ENCODE assay signal across 11 mouse cellular contexts in genomic region chr11:60396546-60396945, GRCm38 (mm10). TPM values are rescaled to one million over a fixed set of nuclear protein-coding genes. Genes with fewer than 3 reads are reported as not detected.
A peak's percentile ranks its signal among the peaks of the same experiment; 100 is the strongest.
DNase-seq lines count a peak whose midpoint lies in the region; ATAC-seq and TF ChIP-seq lines count a peak whose summit lies in the region.
"Had no signal": no experiment of that assay in that cellular context is flagged by ENCODE, and none has a peak within 500 bp of the region (broad histone marks: within the 10 kb centered on the region; RNA-seq: fewer than 3 reads in every experiment).

No protein-coding gene starts in this region.

- no peaks in the 10 kb centered on the region for H3K4me1 ChIP-seq in hindbrain, postnatal 0 days (ENCODE audit: insufficient read depth, low read length)
- peaks cover 13% of the 10 kb centered on the region for H3K4me1 ChIP-seq in hindbrain, embryonic 13.5 days (replicated peaks)
- H3K4me1 ChIP-seq in neural tube, embryonic 11.5 days (ENCODE audit: control insufficient read depth, insufficient read depth, low read length) = no peaks in the 10 kb centered on the region
- H3K4me1 ChIP-seq in neural tube, embryonic 15.5 days = no peaks in the 10 kb centered on the region
- H3K4me1 ChIP-seq in midbrain, embryonic 15.5 days = no peaks in the 10 kb centered on the region
- H3K4me1 ChIP-seq: embryonic facial prominence, embryonic 12.5 days; heart, embryonic 15.5 days had no signal

- 41% methylated on average over 6 of the region's 6 CpGs for WGBS in hindbrain, postnatal 0 days
- WGBS in hindbrain, embryonic 13.5 days = 60% methylated on average over 6 of the region's 6 CpGs
- WGBS in neural tube, embryonic 11.5 days = 83% methylated on average over 6 of the region's 6 CpGs
- WGBS in neural tube, embryonic 15.5 days = 57% methylated on average over 6 of the region's 6 CpGs
- 64% methylated on average over 6 of the region's 6 CpGs for WGBS in midbrain, embryonic 15.5 days

- no peak overlapping the region for H3K4me2 ChIP-seq in hindbrain, postnatal 0 days (ENCODE audit: low read depth, low read length)
- H3K4me2 ChIP-seq in hindbrain, embryonic 13.5 days = no peak overlapping the region
- no peak overlapping the region for H3K4me2 ChIP-seq in neural tube, embryonic 11.5 days (ENCODE audit: low read depth)
- no peak overlapping the region for H3K4me2 ChIP-seq in neural tube, embryonic 15.5 days
- no peak overlapping the region for H3K4me2 ChIP-seq in midbrain, embryonic 15.5 days
- H3K4me2 ChIP-seq: embryonic facial prominence, embryonic 12.5 days; heart, embryonic 15.5 days had no signal

- no peaks in the 10 kb centered on the region for H3K9me3 ChIP-seq in hindbrain, postnatal 0 days (ENCODE audit: low read length)
- no peaks in the 10 kb centered on the region for H3K9me3 ChIP-seq in hindbrain, embryonic 13.5 days
- no peaks in the 10 kb centered on the region for H3K9me3 ChIP-seq in neural tube, embryonic 11.5 days (ENCODE audit: control insufficient read depth, low read length)
- H3K9me3 ChIP-seq in neural tube, embryonic 15.5 days (replicated peaks) = no peaks in the 10 kb centered on the region
- no peaks in the 10 kb centered on the region for H3K9me3 ChIP-seq in midbrain, embryonic 15.5 days
- H3K9me3 ChIP-seq: embryonic facial prominence, embryonic 12.5 days; heart, embryonic 15.5 days had no signal

- peaks cover 10% of the 10 kb centered on the region; the same call in 1 of the 2 replicates for H3K36me3 ChIP-seq in hindbrain, postnatal 0 days (ENCODE audit: insufficient read depth, low read length)
- H3K36me3 ChIP-seq in hindbrain, embryonic 13.5 days = peaks cover 11% of the 10 kb centered on the region
- peaks cover 5% of the 10 kb centered on the region; the same call in 1 of the 2 replicates for H3K36me3 ChIP-seq in neural tube, embryonic 11.5 days (ENCODE audit: control insufficient read depth, insufficient read depth, low read length)
- peaks cover 16% of the 10 kb centered on the region for H3K36me3 ChIP-seq in neural tube, embryonic 15.5 days
- peaks cover 9% of the 10 kb centered on the region for H3K36me3 ChIP-seq in midbrain, embryonic 15.5 days (replicated peaks)

- no peak overlapping the region for H3K27ac ChIP-seq in hindbrain, postnatal 0 days
- no peak overlapping the region for H3K27ac ChIP-seq in hindbrain, embryonic 13.5 days
- no peak overlapping the region for H3K27ac ChIP-seq in neural tube, embryonic 11.5 days (ENCODE audit: low read depth, low read length)
- H3K27ac ChIP-seq in neural tube, embryonic 15.5 days (replicated peaks) = no peak overlapping the region
- no peak overlapping the region for H3K27ac ChIP-seq in midbrain, embryonic 15.5 days
- H3K27ac ChIP-seq: embryonic facial prominence, embryonic 12.5 days; heart, embryonic 15.5 days had no signal

- TF ChIP-seq CTCF in hindbrain, postnatal 0 days (IDR thresholded peaks at IDR 0.05; ENCODE audit: low read depth) = no peak

- H3K27me3 ChIP-seq in hindbrain, postnatal 0 days (ENCODE audit: insufficient read depth, low read length) = no peaks in the 10 kb centered on the region
- H3K27me3 ChIP-seq in hindbrain, embryonic 13.5 days = no peaks in the 10 kb centered on the region
- no peaks in the 10 kb centered on the region for H3K27me3 ChIP-seq in neural tube, embryonic 11.5 days (ENCODE audit: control insufficient read depth, insufficient read depth, low read length)
- no peaks in the 10 kb centered on the region for H3K27me3 ChIP-seq in neural tube, embryonic 15.5 days (replicated peaks)
- no peaks in the 10 kb centered on the region for H3K27me3 ChIP-seq in midbrain, embryonic 15.5 days (replicated peaks)
- H3K27me3 ChIP-seq: embryonic facial prominence, embryonic 12.5 days; heart, embryonic 15.5 days had no signal

- no peak overlapping the region for H3K4me3 ChIP-seq in hindbrain, postnatal 0 days (ENCODE audit: low read length)
- no peak overlapping the region for H3K4me3 ChIP-seq in hindbrain, embryonic 13.5 days
- no peak overlapping the region for H3K4me3 ChIP-seq in neural tube, embryonic 11.5 days (ENCODE audit: low read depth, low read length)
- no peak overlapping the region for H3K4me3 ChIP-seq in neural tube, embryonic 15.5 days (replicated peaks)
- H3K4me3 ChIP-seq in midbrain, embryonic 15.5 days = no peak overlapping the region
- H3K4me3 ChIP-seq: embryonic facial prominence, embryonic 12.5 days; heart, embryonic 15.5 days had no signal

- no peak overlapping the region for H3K9ac ChIP-seq in hindbrain, postnatal 0 days (replicated peaks; ENCODE audit: low read length)
- no peak overlapping the region for H3K9ac ChIP-seq in hindbrain, embryonic 13.5 days
- no peak overlapping the region for H3K9ac ChIP-seq in neural tube, embryonic 11.5 days (ENCODE audit: low read length)
- no peak overlapping the region for H3K9ac ChIP-seq in neural tube, embryonic 15.5 days (replicated peaks)
- no peak overlapping the region for H3K9ac ChIP-seq in midbrain, embryonic 15.5 days
- H3K9ac ChIP-seq: embryonic facial prominence, embryonic 12.5 days; heart, embryonic 15.5 days had no signal

- ATAC-seq in hindbrain, postnatal 0 days = no peak
- no peak for ATAC-seq in hindbrain, embryonic 13.5 days (ENCODE audit: low FRiP score)
- ATAC-seq in neural tube, embryonic 11.5 days (ENCODE audit: insufficient read depth, low FRiP score, low TSS enrichment) = no peak
- ATAC-seq in neural tube, embryonic 15.5 days (ENCODE audit: low FRiP score) = no peak
- no peak for ATAC-seq in midbrain, embryonic 15.5 days (replicated peaks)

- peak; percentile 30 for DNase-seq in cerebellum, adult 11-12 months
- no peak for DNase-seq in cerebellum, adult 11 months
- DNase-seq in hindbrain, postnatal 0 days (ENCODE audit: low spot score) = peak; percentile 57
- DNase-seq in neural tube, embryonic 11.5 days (ENCODE audit: low spot score) = peak; percentile 29
- DNase-seq in lung, postnatal 25 days (ENCODE audit: low spot score) = peak; percentile 8

RNA-seq across cellular contexts. Expression of gene Gid4, which starts 20.4 kb away (rescaled TPM):
- total RNA-seq in hindbrain, postnatal 0 days (2014; rRNA removed) = 29.8 and 31.1 TPM in 2 replicates
- 19.7 and 20.4 TPM in 2 replicates for polyA plus RNA-seq in hindbrain, postnatal 0 days (2015; fragmentation: Nextera tagmentation; extraction: Ambion mirVana)
- polyA plus RNA-seq in hindbrain, embryonic 13.5 days (2015; fragmentation: Nextera tagmentation; extraction: Ambion mirVana) = 20.7 and 21.7 TPM in 2 replicates
- polyA plus RNA-seq in neural tube, embryonic 11.5 days (2014; fragmentation: Nextera tagmentation; extraction: Ambion mirVana) = 27.8 and 29.9 TPM in 2 replicates
- polyA plus RNA-seq in neural tube, embryonic 15.5 days (2015; fragmentation: Nextera tagmentation; extraction: Ambion mirVana) = 22.5 and 24.2 TPM in 2 replicates
- polyA plus RNA-seq in midbrain, embryonic 15.5 days (2015; fragmentation: Nextera tagmentation; extraction: Ambion mirVana) = 23.6 and 25.9 TPM in 2 replicates

RNA-seq across cellular contexts. Expression of gene Atpaf2, which starts 21.7 kb away (rescaled TPM):
- 29.2 and 63.4 TPM in 2 replicates for total RNA-seq in hindbrain, postnatal 0 days (2014; rRNA removed)
- polyA plus RNA-seq in hindbrain, postnatal 0 days (2015; fragmentation: Nextera tagmentation; extraction: Ambion mirVana) = 45.8 and 48.4 TPM in 2 replicates
- 39.6 and 46.6 TPM in 2 replicates for polyA plus RNA-seq in hindbrain, embryonic 13.5 days (2015; fragmentation: Nextera tagmentation; extraction: Ambion mirVana)
- polyA plus RNA-seq in neural tube, embryonic 11.5 days (2014; fragmentation: Nextera tagmentation; extraction: Ambion mirVana) = 44.4 and 47.3 TPM in 2 replicates
- polyA plus RNA-seq in neural tube, embryonic 15.5 days (2015; fragmentation: Nextera tagmentation; extraction: Ambion mirVana) = 45.7 and 48.6 TPM in 2 replicates
- polyA plus RNA-seq in midbrain, embryonic 15.5 days (2015; fragmentation: Nextera tagmentation; extraction: Ambion mirVana) = 47.5 and 48.9 TPM in 2 replicates

RNA-seq across cellular contexts. Expression of gene Drc3, which starts 43.4 kb away (rescaled TPM):
- total RNA-seq in hindbrain, postnatal 0 days (2014; rRNA removed) = 8.4 and 12.4 TPM in 2 replicates
- polyA plus RNA-seq in hindbrain, postnatal 0 days (2015; fragmentation: Nextera tagmentation; extraction: Ambion mirVana) = 6.8 and 7.9 TPM in 2 replicates
- 6.3 and 7.9 TPM in 2 replicates for polyA plus RNA-seq in hindbrain, embryonic 13.5 days (2015; fragmentation: Nextera tagmentation; extraction: Ambion mirVana)
- polyA plus RNA-seq in neural tube, embryonic 11.5 days (2014; fragmentation: Nextera tagmentation; extraction: Ambion mirVana) = 0.69 and 1.4 TPM in 2 replicates
- 5.3 and 6.2 TPM in 2 replicates for polyA plus RNA-seq in neural tube, embryonic 15.5 days (2015; fragmentation: Nextera tagmentation; extraction: Ambion mirVana)
- 6.1 and 6.3 TPM in 2 replicates for polyA plus RNA-seq in midbrain, embryonic 15.5 days (2015; fragmentation: Nextera tagmentation; extraction: Ambion mirVana)
- polyA plus RNA-seq: C2C12 had no signal

RNA-seq across cellular contexts. Expression of gene Tom1l2, which starts 43.8 kb away (rescaled TPM):
- 109 and 124 TPM in 2 replicates for total RNA-seq in hindbrain, postnatal 0 days (2014; rRNA removed)
- polyA plus RNA-seq in hindbrain, postnatal 0 days (2015; fragmentation: Nextera tagmentation; extraction: Ambion mirVana) = 44.7 and 48.2 TPM in 2 replicates
- 54.5 and 59.2 TPM in 2 replicates for polyA plus RNA-seq in hindbrain, embryonic 13.5 days (2015; fragmentation: Nextera tagmentation; extraction: Ambion mirVana)
- 19.1 and 21.2 TPM in 2 replicates for polyA plus RNA-seq in neural tube, embryonic 11.5 days (2014; fragmentation: Nextera tagmentation; extraction: Ambion mirVana)
- polyA plus RNA-seq in neural tube, embryonic 15.5 days (2015; fragmentation: Nextera tagmentation; extraction: Ambion mirVana) = 66.3 and 68.9 TPM in 2 replicates
- polyA plus RNA-seq in midbrain, embryonic 15.5 days (2015; fragmentation: Nextera tagmentation; extraction: Ambion mirVana) = 72.6 and 73.3 TPM in 2 replicates

RNA-seq across cellular contexts. Expression of gene Drg2, which starts 57.8 kb away (rescaled TPM):
- 93.9 and 103 TPM in 2 replicates for total RNA-seq in hindbrain, postnatal 0 days (2014; rRNA removed)
- polyA plus RNA-seq in hindbrain, postnatal 0 days (2015; fragmentation: Nextera tagmentation; extraction: Ambion mirVana) = 82.2 and 85.1 TPM in 2 replicates
- polyA plus RNA-seq in hindbrain, embryonic 13.5 days (2015; fragmentation: Nextera tagmentation; extraction: Ambion mirVana) = 86.5 and 92.2 TPM in 2 replicates
- polyA plus RNA-seq in neural tube, embryonic 11.5 days (2014; fragmentation: Nextera tagmentation; extraction: Ambion mirVana) = 126 and 132 TPM in 2 replicates
- 94.6 and 98.5 TPM in 2 replicates for polyA plus RNA-seq in neural tube, embryonic 15.5 days (2015; fragmentation: Nextera tagmentation; extraction: Ambion mirVana)
- 97.5 and 101 TPM in 2 replicates for polyA plus RNA-seq in midbrain, embryonic 15.5 days (2015; fragmentation: Nextera tagmentation; extraction: Ambion mirVana)
